Mouse (Mus musculus) T-helper 2 cell (primary cell): ENCODE measurements around the gene Macrod2.

Experiments used
- in situ Hi-C: fragments of 300-600 bp; cut with MboI, MseI; formaldehyde crosslinking; loops from one replicate; pipeline ENCODE4 v1.15.1; 2025; ENCODE audit warnings: high pct_unique_total_duplicates

Gene Macrod2

GRCm38 (mm10) chr2:141664051-141664450, 1268.9 kb downstream of the Macrod2 start:
- in situ Hi-C loops, result no loop called here

- in situ Hi-C loops, result no loop called here
These were observed 1277.7 kb downstream of the Macrod2 start for GRCm38 (mm10) chr2:141672814-141673213.

DNA sequence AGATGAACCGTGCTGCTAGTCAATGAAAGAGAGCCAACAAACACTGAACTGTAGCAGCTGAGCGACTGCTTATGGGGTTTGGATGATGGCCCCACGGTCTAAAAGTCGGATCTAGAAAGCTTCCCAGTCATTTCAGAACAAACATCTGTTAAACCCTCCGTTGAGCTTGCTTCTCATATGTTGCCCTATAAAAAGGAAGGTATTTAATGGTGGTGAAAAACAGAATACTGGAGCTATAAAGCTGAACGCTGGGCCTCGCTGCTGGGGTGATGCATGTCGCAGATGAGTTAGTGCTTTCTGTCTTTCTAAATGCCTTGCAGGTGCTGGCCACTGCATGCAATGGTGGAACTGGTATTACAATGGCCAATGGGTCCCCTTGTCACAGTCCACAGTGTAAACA, 1278.3 kb downstream of the Macrod2 start:
- in situ Hi-C loops, result no loop called here

GRCm38 (mm10) chr2:141697541-141697940, 1302.4 kb downstream of the Macrod2 start:
- in situ Hi-C loops, result no loop called here

GRCm38 (mm10) chr2:141698320-141698719, 1303.2 kb downstream of the Macrod2 start:
- in situ Hi-C loops, result no loop called here

GRCm38 (mm10) chr2:141700759-141701452, 1305.8 kb downstream of the Macrod2 start:
- in situ Hi-C loops, result no loop called here

GRCm38 (mm10) chr2:141711785-141712184, 1316.7 kb downstream of the Macrod2 start:
- in situ Hi-C loops, result no loop called here

DNA sequence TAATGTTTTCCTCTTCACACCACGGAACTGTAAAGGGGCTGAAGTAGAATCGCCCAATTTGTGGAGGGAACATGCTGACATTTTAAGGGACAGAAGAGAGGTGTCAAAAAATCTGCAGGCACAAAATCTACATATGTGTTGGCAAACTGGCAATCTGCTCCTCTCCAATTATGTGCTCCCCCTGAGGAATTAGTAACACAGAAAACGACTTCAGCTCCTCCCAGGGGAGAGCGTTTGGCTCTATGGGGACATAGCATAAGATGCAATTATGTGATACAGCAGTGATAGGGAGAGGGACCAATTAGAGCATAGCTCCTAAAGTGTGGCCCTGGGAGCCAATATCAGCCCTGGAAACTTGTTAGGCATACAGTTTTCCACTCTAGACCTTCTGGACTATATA, 1317.2 kb downstream of the Macrod2 start:
- in situ Hi-C loops, result no loop called here

DNA sequence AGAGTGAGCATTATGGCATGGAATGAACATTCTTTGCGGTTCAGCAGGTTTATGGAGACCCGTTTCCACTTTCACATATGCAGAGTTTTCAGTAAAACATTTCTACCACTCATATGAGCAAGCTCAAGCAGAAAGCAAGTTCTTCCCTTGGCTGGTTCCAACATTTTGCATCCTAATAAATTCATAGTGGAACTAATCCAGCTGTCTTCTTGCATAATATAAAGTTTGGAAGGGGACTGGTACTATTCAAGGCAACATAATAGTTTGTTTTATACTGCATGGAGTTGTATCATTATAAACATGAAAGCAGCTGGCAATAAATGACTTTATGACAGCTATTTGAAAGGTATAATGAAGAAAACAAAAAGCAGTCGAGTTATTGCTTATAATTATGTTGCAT, 1320.0 kb downstream of the Macrod2 start:
- in situ Hi-C loops, result no loop called here

GRCm38 (mm10) chr2:141722531-141722930, 1327.4 kb downstream of the Macrod2 start:
- in situ Hi-C loops, result loop anchor here (10.0 kb wide), 1 partner anchor 222 kb away; no protein-coding TSS in a partner anchor

DNA sequence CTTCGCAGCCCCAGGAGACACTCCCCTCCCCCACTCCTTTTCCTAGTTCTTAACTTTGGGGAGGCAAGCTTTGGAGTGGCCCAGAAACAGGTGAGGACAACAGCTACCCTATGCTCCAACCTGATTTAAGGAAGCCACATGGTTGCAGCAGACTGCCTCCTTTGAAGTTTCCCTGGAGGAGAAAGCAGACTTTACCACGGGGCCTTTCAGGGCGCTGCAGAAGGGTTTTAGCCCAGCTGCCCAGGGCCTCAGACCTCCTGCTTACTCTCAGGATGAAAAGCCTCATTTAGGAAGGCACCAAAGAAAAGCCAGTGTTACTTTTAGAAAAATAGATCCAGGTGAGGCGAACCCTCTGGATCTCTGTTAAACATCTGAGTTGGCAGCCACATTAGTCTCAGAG, 1333.9 kb downstream of the Macrod2 start:
- in situ Hi-C loops, result loop anchor here (10.0 kb wide), 1 partner anchor 216 kb away; no protein-coding TSS in a partner anchor

DNA sequence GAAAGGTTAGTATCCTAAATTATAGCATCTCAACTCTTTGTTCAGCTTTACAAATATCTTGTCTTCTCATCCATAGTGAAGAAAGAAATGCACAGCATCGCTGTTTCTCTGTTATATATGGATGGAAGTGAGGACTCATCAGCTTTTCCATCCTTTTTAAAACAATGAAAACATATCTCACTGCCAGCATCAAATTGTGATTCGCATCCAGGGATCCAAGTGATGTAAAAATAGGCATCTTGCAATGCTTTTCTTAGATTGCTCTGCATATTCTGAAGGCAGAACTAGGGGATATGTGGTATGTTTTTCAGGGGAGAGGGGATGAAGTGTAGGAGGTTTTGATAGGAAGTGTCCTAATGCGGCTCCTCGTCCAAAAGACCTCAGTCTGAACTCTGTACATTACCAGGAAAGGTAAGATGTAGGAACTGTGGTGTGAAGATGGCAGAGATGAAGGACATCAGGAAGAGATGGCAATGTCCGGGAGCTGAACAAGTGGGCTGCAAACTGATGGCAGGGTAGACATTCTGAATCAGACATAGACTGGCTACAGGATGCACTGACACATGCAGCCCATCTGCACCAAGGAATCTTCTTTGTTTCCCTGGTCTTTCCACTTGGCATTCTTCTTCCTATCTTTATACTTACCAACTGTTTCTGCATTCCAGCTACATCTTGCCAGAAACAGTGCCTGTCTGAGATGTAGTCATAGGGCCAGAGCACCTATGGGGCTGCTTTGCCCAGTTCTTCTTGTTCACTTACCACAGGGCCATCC, 1341.8 kb downstream of the Macrod2 start:
- in situ Hi-C loops, result no loop called here

DNA sequence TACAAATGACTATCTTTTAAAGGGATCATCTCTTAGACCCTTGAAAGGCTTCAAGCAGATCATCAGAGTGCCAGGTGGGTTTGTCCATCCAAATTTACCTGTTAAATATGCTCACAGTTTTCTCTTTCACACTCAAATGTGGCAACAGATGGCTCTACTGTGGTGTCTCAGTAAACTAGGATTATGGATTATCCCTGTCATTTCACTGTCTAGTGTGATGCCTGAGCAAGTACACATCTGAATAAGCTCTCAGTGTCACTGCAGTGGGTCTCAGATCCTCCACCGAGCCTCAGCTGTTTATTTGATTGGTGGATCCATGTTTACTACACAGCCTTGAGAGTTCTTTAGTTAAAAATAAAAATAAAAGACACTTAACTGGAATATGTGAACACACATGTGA, 1343.6 kb downstream of the Macrod2 start:
- in situ Hi-C loops, result no loop called here

GRCm38 (mm10) chr2:141740318-141740717, 1345.2 kb downstream of the Macrod2 start:
- in situ Hi-C loops, result no loop called here

- in situ Hi-C loops, result no loop called here
These were observed 1405.1 kb downstream of the Macrod2 start for GRCm38 (mm10) chr2:141800236-141800635.

DNA sequence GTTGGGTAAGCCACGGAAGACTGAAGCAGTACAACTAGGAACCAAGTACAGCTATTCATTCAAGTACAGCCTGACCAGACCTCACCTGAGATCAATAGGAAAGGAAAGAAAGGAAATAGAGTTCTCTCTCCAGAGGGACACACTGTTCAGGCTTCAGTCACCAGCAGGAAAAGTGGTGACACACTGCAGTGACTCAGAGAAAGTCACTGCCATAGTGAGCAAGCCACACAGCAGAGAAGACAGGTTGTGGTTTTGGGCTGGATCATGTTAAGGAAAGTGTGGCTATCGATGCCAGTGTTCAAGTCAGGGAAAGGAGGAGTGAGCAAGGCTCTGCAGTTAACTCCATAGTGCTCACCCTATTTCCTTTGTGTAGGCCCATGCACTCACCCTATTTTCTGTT, 1405.8 kb downstream of the Macrod2 start:
- in situ Hi-C loops, result no loop called here

DNA sequence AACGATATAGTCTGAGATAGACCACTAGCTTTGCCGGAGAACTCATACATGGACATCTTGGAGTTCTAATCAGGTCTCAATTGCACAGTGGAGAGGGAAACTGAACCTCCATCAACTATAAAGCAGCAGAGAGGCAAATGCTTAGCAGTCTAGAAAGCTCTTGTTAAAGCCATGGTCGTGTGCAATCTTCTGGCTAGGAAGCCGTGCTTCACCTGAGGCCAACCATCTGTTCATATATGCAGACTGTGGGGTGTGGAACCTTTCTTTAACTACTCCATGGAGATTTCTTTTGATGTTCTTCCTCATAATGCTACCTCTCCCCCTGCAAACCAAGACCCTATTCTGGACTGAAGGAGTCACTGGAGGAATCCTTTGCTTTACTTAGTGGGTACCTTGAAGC, 1421.2 kb downstream of the Macrod2 start:
- in situ Hi-C loops, result no loop called here

- in situ Hi-C loops, result no loop called here
These were observed 1422.6 kb downstream of the Macrod2 start for GRCm38 (mm10) chr2:141817546-141818180.

- in situ Hi-C loops, result no loop called here
These were observed 1425.7 kb downstream of the Macrod2 start for GRCm38 (mm10) chr2:141820795-141821194.

DNA sequence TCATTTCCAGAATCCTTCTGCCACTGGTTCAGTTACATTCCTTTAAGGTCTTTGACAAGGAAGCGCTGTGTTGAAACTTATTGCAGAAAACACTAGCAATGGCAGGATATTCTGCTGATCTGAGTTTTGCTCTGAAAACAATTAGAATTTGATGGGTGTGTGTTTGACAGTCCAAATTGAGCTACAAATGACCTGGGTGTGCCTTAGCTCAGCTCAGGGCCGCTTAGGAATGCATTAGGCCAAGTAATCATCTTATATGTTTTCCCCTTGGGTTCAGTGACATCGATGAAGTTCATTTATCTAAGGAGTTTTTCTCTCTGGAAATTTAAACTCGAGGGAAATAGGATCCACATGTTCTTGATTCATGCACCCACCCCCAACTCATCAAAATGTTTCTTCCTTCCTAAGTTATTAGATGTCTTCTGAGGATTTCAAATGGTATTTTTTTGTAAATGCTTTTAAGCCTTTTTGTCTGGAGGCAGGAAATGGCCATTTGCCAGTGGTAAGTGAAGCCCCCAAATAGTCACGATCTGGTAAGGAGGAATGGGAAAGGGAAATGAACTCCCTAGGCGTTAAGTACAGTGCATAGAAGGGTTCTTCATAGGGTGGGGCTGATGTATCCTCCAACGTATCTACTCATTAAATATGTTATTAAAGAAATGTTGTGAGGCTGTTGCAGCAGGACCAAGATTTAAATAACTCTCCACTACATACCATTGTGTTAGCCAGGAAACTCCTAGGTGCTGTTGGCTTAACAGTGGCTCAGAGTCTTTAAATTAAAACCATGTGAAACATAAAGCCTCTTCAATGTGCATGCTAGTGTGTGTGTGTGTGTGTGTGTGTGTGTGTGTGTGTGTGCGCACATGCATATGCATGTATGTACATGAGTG, 1430.7 kb downstream of the Macrod2 start:
- in situ Hi-C loops, result no loop called here

DNA sequence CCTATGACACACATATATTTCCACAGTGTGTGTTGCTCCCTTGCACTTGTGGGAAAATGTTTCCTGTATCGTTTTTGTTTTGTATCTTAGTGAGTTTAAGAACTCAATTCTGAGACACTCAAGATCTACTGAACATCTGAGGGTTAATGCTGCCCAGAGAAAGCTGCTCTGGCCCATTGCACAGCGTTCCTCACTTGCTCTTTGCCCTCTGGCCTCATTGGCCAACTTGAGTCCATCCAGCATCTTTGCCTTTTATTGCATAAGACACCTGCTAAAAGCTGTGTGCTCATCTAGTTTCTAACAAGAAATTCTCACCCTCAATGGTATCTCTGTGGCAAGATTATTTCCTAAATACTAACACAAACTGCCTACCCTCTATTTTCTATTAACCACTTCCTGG, 1435.4 kb downstream of the Macrod2 start:
- in situ Hi-C loops, result no loop called here

DNA sequence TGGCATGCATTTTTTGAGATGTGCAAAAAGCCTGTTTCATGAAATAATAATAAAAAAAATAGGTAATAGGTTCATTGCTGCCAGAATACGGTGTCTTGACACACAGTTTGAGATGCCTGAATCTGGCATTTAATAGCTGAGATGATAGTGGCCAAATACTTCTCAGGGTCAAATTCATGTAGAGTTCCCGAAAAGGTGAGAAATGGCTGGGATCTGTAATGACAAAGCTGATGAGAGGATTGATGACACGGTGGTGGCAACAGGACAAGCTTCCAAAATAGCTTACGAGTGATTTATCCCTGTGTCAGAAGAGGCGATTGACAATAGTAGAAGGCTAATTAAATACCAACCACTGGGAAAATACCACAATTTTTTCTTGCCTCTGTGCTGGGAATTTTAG, 1436.4 kb downstream of the Macrod2 start:
- in situ Hi-C loops, result no loop called here
